Mouse (Mus musculus): Measurements from ENCODE around the gene Sec31b.

GRCm38 (mm10) chr19:44589591-44590223 is 44.0 kb upstream of the Sec31b start:
- no peak for TF ChIP-seq FLI1 (IDR thresholded peaks at IDR 0.05; ENCODE audit: low read length)
- TF ChIP-seq GATA1 (IDR thresholded peaks at IDR 0.05; ENCODE audit: borderline replicate concordance, low read length) = no peak
